Mouse (Mus musculus) B cell, adult 62 days (primary cell): ENCODE results near the gene Bhlhb9. TPM values are rescaled to one million over a fixed set of nuclear protein-coding genes. Genes with fewer than 3 reads are reported as not detected.

Experiments
- total RNA-seq: library from RNA; stranded (reverse); gene quantifications from 4 replicates; pipeline ENCODE4 v1.2.4, GENCODE M21; 2023

The Bhlhb9 gene
- 11.9 to 17.3 TPM (median 14.5 TPM) in 4 replicates for total RNA-seq

GRCm38 (mm10) chrX:135797212-135797644 lies at the start of gene Bhlhb9:
Gene Bhlhb9 (plus strand): TSS chrX:135797594.

GRCm38 (mm10) chrX:135838521-135839360 lies 41.3 kb downstream of the Bhlhb9 start, which contains the start of gene Gprasp2:
Gene Gprasp2 (plus strand): TSS chrX:135839034.

Other genes starting within 250 kb of the Bhlhb9 start
- gene Nxf7, start 198.8 kb upstream of the Bhlhb9 start, total RNA-seq: not detected in 4 replicates
- gene Prame, start 169.9 kb upstream of the Bhlhb9 start, total RNA-seq: not detected in 4 replicates
- not detected in 4 replicates for gene Tcp11x2, start 103.8 kb upstream of the Bhlhb9 start, total RNA-seq
- gene Tmsb15a, start 72.3 kb upstream of the Bhlhb9 start, total RNA-seq: not detected in 4 replicates
- 34.8 to 39.8 TPM (median 39.1 TPM) in 4 replicates for gene Armcx5, start 54.9 kb upstream of the Bhlhb9 start, total RNA-seq
- gene Gprasp1, start 54.9 kb upstream of the Bhlhb9 start, total RNA-seq: 43.8 to 51.7 TPM (median 44.2 TPM) in 4 replicates
- 4.5 to 9.6 TPM (median 5.7 TPM) in 4 replicates for gene Gprasp2, start 41.4 kb downstream of the Bhlhb9 start, total RNA-seq
- 0.52 TPM in 1 of 4 replicates, not detected in the others for gene Arxes2, start 196.2 kb downstream of the Bhlhb9 start, total RNA-seq
- gene Arxes1, start 235.8 kb downstream of the Bhlhb9 start, total RNA-seq: not detected in 4 replicates